Mouse (Mus musculus): ENCODE data around the gene Ptgis. TPM values are rescaled to one million over a fixed set of nuclear protein-coding genes. Genes with fewer than 3 reads are reported as not detected.

The Ptgis gene
- total and polyA plus RNA-seq, 3 experiments: not detected

DNA sequence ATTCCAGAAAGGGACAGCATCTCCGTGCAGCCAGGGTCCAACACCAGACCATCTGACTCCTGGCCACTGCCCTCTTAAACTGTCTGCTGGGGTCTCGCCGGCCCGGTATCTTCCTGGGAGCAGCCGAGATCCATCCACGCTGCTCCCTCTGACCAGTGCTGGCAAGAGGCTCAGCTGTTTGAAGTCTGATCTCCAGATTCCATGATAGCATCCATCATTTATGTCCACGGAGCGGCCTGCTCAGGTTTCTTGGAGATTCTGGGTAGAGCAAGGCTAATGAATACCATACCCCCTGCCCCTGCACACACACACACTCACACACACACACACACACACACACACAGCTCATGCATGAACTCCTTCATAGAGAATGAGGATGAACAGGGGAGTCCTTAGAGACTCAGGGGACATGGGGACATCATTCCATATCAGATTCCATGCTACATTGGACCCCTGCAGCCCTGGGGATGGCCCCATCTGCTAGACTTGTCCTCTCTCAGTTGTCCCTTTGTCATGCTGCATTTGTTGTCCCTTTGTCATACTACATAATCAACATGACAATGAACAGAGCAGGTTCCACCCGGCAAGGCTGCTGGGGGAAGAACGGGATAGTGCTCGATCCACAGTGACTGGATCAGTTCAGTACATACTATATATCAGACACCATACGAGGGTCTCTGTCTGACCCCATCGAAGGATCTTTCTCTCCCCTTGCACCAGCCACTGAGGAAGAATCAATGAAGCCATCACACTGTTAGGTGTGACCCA is 41.6 kb downstream of the Ptgis start:
- no peaks in the 10 kb centered on the region for H3K9me3 ChIP-seq (replicated peaks)
- no peaks in the 10 kb centered on the region for H3K36me3 ChIP-seq (replicated peaks)
- H3K27me3 ChIP-seq (ENCODE audit: insufficient read depth, low read length): no peaks in the 10 kb centered on the region
- ATAC-seq (ENCODE audit: extremely low read depth, insufficient number of reproducible peaks, low FRiP score, poor library complexity, severe bottlenecking) (no peak), DNase-seq (ENCODE audit: low spot score) (no peak)
- TF ChIP-seq GATA2 (IDR thresholded peaks at IDR 0.05; ENCODE audit: borderline replicate concordance, low read depth, low read length): no peak
- no peak overlapping the region for H3K4me3 ChIP-seq (ENCODE audit: low read depth, low read length)
- no peaks in the 10 kb centered on the region for H3K4me1 ChIP-seq (ENCODE audit: insufficient read depth, low read depth, low read length)

DNA sequence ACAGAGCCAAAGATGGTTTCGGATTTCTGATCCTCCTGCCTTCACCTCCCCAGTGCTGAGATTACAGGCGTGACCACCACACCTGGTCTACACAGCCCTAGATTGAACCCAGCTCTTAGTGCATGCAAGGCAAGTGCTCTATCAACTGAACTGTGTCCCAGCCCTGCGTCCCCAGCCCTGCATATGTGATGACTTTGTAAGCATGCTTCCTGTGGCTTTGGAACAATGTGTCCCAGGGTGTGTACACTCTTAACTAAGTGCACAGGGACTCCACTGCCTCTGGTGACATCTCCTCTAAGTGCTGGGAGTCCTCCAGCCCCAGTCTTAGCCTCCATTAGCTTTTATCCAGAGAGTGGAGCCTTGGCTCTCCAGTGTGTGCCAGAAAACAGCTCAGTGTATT is 47.0 kb downstream of the Ptgis start:
- no peak overlapping the region for H3K4me3 ChIP-seq (ENCODE audit: low read depth, low read length)

DNA sequence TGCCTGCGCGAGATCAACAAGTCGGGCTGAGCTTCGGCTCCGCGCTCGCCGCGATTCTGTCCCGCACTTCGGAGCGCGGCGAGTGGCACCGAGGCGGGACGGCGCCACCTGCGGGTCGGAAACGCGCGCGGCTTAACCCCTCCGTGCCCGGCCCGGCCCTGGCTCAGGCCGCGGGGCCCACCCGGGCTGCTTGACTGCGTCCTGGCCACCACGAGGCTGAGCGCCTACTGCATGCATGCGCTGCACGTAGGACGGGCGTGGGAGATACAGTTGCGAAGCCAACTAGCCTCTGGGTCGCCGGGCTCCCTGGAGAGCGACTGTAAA is 50.4 kb downstream of the Ptgis start, which contains the start of gene Kcnb1:
Kcnb1 (minus strand) TSS at position 80 of the 324 bp plus-strand sequence.
- H3K4me1 ChIP-seq (ENCODE audit: insufficient read depth, low read depth, low read length): no peaks in the 10 kb centered on the region
- peaks cover 30% of the 10 kb centered on the region for H3K9me3 ChIP-seq (replicated peaks)
- no peaks in the 10 kb centered on the region for H3K27me3 ChIP-seq (ENCODE audit: insufficient read depth, low read length)
- ATAC-seq (ENCODE audit: extremely low read depth, insufficient number of reproducible peaks, low FRiP score, poor library complexity, severe bottlenecking): no peak
- H3K36me3 ChIP-seq (replicated peaks): no peaks in the 10 kb centered on the region
- H3K4me3 ChIP-seq (ENCODE audit: low read depth, low read length): peak within 1 kb of the TSS; percentile 20; the same call in 1 of the 2 replicates
- no peak for DNase-seq (ENCODE audit: low spot score)
- TF ChIP-seq CTCF (IDR thresholded peaks at IDR 0.05; ENCODE audit: low read depth, low read length) (no peak), GATA1 (IDR thresholded peaks at IDR 0.05; ENCODE audit: borderline replicate concordance, low read length) (no peak), POLR2AphosphoS5 (IDR thresholded peaks at IDR 0.05; ENCODE audit: insufficient replicate concordance, low read depth, low read length) (no peak), GATA2 (IDR thresholded peaks at IDR 0.05; ENCODE audit: borderline replicate concordance, low read depth, low read length) (no peak), TAL1 (conservative IDR thresholded peaks at IDR 0.05; ENCODE audit: low read depth, low read length) (no peak)

More for the DNA sequence above, 47.0 kb downstream of the Ptgis start:
- Histone ChIP-seq H3K27me3 (ENCODE audit: insufficient read depth, low read length) (no peaks in the 10 kb centered on the region), H3K36me3 (replicated peaks) (no peaks in the 10 kb centered on the region), H3K4me1 (ENCODE audit: insufficient read depth, low read depth, low read length) (no peaks in the 10 kb centered on the region), H3K9me3 (replicated peaks) (peaks cover 23% of the 10 kb centered on the region)
- DNase-seq (ENCODE audit: low spot score): no peak
- TF ChIP-seq GATA1 (IDR thresholded peaks at IDR 0.05; ENCODE audit: borderline replicate concordance, low read length): no peak
- TF ChIP-seq TAL1 (conservative IDR thresholded peaks at IDR 0.05; ENCODE audit: low read depth, low read length): no peak
- TF ChIP-seq POLR2AphosphoS5 (IDR thresholded peaks at IDR 0.05; ENCODE audit: insufficient replicate concordance, low read depth, low read length): no peak
- TF ChIP-seq GATA2 (IDR thresholded peaks at IDR 0.05; ENCODE audit: borderline replicate concordance, low read depth, low read length): no peak
- TF ChIP-seq CTCF (IDR thresholded peaks at IDR 0.05; ENCODE audit: low read depth, low read length): no peak
- no peak for ATAC-seq (ENCODE audit: extremely low read depth, insufficient number of reproducible peaks, low FRiP score, poor library complexity, severe bottlenecking)

DNA sequence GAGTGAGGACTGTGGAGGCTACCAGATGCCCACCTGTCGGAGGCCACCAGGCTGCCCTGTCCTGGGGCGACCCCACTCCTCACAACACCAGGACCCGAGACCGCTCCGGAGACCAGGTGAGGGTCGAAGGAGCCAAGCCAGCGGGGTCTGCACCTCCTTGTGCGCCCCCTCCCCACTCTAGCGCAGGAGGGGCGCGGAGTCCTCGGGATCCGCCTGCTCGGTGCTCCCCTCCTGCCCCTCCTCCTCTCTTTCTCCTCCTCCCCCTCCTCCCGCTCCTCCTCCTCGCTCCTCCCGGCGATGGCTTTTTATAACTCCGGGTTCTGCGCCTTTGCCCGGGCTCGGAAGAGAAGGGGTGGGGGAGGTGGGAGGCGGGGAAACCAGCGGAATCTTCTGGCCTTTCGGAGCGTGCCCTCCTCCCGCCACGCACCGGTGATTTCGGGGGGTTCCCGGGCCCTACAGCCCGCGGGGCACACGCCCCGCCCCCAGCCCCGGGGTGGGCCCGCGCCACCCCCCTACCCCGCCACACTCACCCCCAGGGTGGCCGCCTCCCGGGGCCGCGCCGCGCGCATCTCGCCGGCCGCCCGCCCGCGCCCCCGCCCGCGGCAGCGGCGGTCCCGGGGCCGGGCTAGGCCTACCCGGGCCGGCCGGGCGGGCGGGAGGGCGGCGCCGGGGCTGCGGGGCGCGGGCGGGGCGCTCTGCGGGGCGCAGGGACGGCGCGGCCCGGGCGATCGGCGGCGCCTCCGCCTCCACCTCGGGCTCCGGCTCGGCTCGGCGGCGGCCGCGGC is 50.9 kb downstream of the Ptgis start:
- no peak overlapping the region for H3K4me3 ChIP-seq (ENCODE audit: low read depth, low read length)
- DNase-seq (ENCODE audit: low spot score) (no peak), ATAC-seq (ENCODE audit: extremely low read depth, insufficient number of reproducible peaks, low FRiP score, poor library complexity, severe bottlenecking) (no peak)
- H3K9me3 ChIP-seq (replicated peaks): peaks cover 30% of the 10 kb centered on the region
- H3K36me3 ChIP-seq (replicated peaks): no peaks in the 10 kb centered on the region
- no peaks in the 10 kb centered on the region for H3K4me1 ChIP-seq (ENCODE audit: insufficient read depth, low read depth, low read length)
- no peaks in the 10 kb centered on the region for H3K27me3 ChIP-seq (ENCODE audit: insufficient read depth, low read length)
- TF ChIP-seq CTCF (IDR thresholded peaks at IDR 0.05; ENCODE audit: low read depth, low read length) (no peak), GATA1 (IDR thresholded peaks at IDR 0.05; ENCODE audit: borderline replicate concordance, low read length) (no peak), TAL1 (conservative IDR thresholded peaks at IDR 0.05; ENCODE audit: low read depth, low read length) (no peak), GATA2 (IDR thresholded peaks at IDR 0.05; ENCODE audit: borderline replicate concordance, low read depth, low read length) (no peak), POLR2AphosphoS5 (IDR thresholded peaks at IDR 0.05; ENCODE audit: insufficient replicate concordance, low read depth, low read length) (no peak)

DNA sequence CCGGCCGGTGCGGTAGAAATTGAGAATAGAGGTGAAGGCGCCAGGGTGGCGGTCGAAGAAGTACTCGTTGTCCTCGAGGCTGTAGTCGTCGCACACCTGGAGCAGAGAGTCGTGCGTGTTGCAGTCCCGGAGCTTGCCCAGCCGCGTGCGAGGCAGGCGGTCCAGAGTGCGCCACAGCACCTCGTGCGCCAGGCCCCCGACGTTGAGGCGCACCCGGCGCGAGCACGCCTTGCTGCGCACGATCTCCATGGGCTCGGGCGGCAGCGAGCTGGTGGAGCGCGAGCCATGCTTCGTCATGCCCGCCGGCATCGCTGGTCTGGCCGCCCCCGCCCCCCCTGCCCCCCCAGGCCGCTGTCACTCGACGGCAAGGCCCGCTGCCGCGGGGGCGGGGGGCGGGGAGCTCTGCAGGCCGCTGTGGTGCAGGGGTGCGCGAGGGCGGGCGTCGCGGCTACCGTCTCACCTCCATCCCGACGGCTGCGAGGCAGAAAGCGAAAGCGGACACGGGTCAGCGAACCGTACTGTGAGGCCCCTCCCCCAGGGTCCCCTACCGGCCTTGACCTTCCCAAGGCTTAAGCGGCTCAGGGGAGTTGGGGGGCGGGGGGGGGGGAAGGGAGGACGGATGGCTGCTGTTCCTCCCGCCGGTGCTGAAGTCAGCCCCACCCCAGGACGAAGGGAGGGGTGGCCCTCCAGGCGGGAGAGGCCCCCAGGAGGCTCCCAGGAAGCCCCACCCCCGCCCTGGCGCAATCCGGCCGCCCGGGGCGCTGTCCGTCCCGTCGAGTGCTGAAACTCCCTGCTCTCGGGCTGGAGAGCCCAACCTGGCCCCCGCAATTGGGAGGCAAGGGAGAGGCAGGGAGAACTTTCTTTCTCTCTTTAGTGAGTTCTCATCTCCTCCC is 51.8 kb downstream of the Ptgis start:
- no peak for TF ChIP-seq POLR2AphosphoS5 (IDR thresholded peaks at IDR 0.05; ENCODE audit: insufficient replicate concordance, low read depth, low read length)
- TF ChIP-seq CTCF (IDR thresholded peaks at IDR 0.05; ENCODE audit: low read depth, low read length): no peak
- TF ChIP-seq GATA2 (IDR thresholded peaks at IDR 0.05; ENCODE audit: borderline replicate concordance, low read depth, low read length): no peak
- TF ChIP-seq GATA1 (IDR thresholded peaks at IDR 0.05; ENCODE audit: borderline replicate concordance, low read length): no peak
- no peak for TF ChIP-seq TAL1 (conservative IDR thresholded peaks at IDR 0.05; ENCODE audit: low read depth, low read length)
- ATAC-seq (ENCODE audit: extremely low read depth, insufficient number of reproducible peaks, low FRiP score, poor library complexity, severe bottlenecking): no peak
- Histone ChIP-seq H3K27me3 (ENCODE audit: insufficient read depth, low read length) (no peaks in the 10 kb centered on the region), H3K9me3 (replicated peaks) (peaks cover 30% of the 10 kb centered on the region), H3K4me3 (ENCODE audit: low read depth, low read length) (peak overlapping the region; percentile 40; the same call in 1 of the 2 replicates), H3K36me3 (replicated peaks) (no peaks in the 10 kb centered on the region), H3K4me1 (ENCODE audit: insufficient read depth, low read depth, low read length) (no peaks in the 10 kb centered on the region)
- DNase-seq (ENCODE audit: low spot score): no peak

DNA sequence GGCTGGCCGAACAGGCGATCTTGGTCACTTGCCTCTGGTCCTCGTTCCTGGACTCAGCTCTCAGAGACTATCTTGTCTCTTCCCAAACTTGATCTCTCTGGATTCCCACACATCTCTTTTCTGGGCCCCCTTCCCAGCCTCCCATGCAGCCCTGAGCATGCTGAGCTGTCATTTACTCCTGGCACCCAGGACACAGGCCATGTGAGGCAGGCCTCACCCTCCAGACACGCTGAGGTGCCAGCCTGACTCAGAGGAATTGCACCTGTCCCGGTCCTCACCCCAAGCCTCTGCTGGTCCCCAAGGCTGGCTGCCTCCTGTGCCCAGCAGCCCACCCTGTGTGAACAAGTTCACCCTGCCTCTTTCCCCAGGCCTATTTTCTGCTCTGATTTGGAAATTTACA is 53.3 kb downstream of the Ptgis start:
- no peak for DNase-seq (ENCODE audit: low spot score)
- H3K9me3 ChIP-seq (replicated peaks): peaks cover 33% of the 10 kb centered on the region
- H3K27me3 ChIP-seq (ENCODE audit: insufficient read depth, low read length): no peaks in the 10 kb centered on the region
- H3K4me3 ChIP-seq (ENCODE audit: low read depth, low read length): no peak overlapping the region
- H3K36me3 ChIP-seq (replicated peaks): no peaks in the 10 kb centered on the region
- ATAC-seq (ENCODE audit: extremely low read depth, insufficient number of reproducible peaks, low FRiP score, poor library complexity, severe bottlenecking): no peak
- no peaks in the 10 kb centered on the region for H3K4me1 ChIP-seq (ENCODE audit: insufficient read depth, low read depth, low read length)
- TF ChIP-seq CTCF (IDR thresholded peaks at IDR 0.05; ENCODE audit: low read depth, low read length) (no peak), POLR2AphosphoS5 (IDR thresholded peaks at IDR 0.05; ENCODE audit: insufficient replicate concordance, low read depth, low read length) (no peak), TAL1 (conservative IDR thresholded peaks at IDR 0.05; ENCODE audit: low read depth, low read length) (no peak), GATA1 (IDR thresholded peaks at IDR 0.05; ENCODE audit: borderline replicate concordance, low read length) (no peak), GATA2 (IDR thresholded peaks at IDR 0.05; ENCODE audit: borderline replicate concordance, low read depth, low read length) (no peak)

Data from G1E (cell line).